Mouse (Mus musculus) naive thymus-derived CD4-positive, alpha-beta T cell, adult 5 months (primary cell): Measurements from ENCODE around the gene Cacna2d1. TPM values are rescaled to one million over a fixed set of nuclear protein-coding genes. Genes with fewer than 3 reads are reported as not detected.

Experiments used
- polyA plus RNA-seq: library from polyadenylated mRNA; unstranded; fragments of 100-300 nt; shearing (Covaris generic); gene quantifications from one replicate; pipeline ENCODE4 v1.2.1, GENCODE M21; 2017

Gene Cacna2d1
- polyA plus RNA-seq, result 0.25 TPM

GRCm38 (mm10) chr5:15934376-15935233 lies at the start of gene Cacna2d1:
Gene Cacna2d1 (plus strand): TSS chr5:15934691.

Other genes starting within 250 kb of the Cacna2d1 start
- gene Speer4c, start 220.4 kb upstream of the Cacna2d1 start, polyA plus RNA-seq, result not detected